Mouse (Mus musculus) forebrain, embryonic 15.5 days (tissue): ENCODE data around the gene Atg9b. TPM values are rescaled to one million over a fixed set of nuclear protein-coding genes. Genes with fewer than 3 reads are reported as not detected.
A peak's percentile ranks its signal among the peaks of the same experiment; 100 is the strongest.

Experiments
- ATAC-seq: fragments of 200-750 bp; cut with Nextera tagmentation; replicated peaks from 2 replicates; pipeline ENCODE4 v1.8.0; 2017; ENCODE audit warnings: mild to moderate bottlenecking, moderate TSS enrichment, moderate library complexity
- H3K27ac ChIP-seq: fragments of 300-500 bp; sonication (generic); replicated peaks from 2 replicates; pipeline ENCODE4 v1.5.1; 2015; ENCODE audit warnings: mild to moderate bottlenecking, inconsistent platforms
- H3K27me3 ChIP-seq: fragments of 300-500 bp; sonication (generic); 2 replicates; pipeline ENCODE4 v1.6.1; 2015; ENCODE audit warnings: inconsistent platforms
- H3K36me3 ChIP-seq: fragments of 300-500 bp; sonication (generic); 2 replicates; pipeline ENCODE4 v1.6.1; 2015; ENCODE audit warnings: mild to moderate bottlenecking, inconsistent platforms
- H3K4me1 ChIP-seq: fragments of 300-500 bp; sonication (generic); 2 replicates; pipeline ENCODE4 v1.6.1; 2015; ENCODE audit warnings: inconsistent platforms
- H3K4me2 ChIP-seq: fragments of 300-500 bp; sonication (generic); replicated peaks from 2 replicates; pipeline ENCODE4 v1.6.1; 2015; ENCODE audit warnings: mild to moderate bottlenecking, inconsistent platforms
- H3K4me3 ChIP-seq: fragments of 300-500 bp; sonication (generic); 2 replicates; pipeline ENCODE4 v1.5.1; 2015; ENCODE audit warnings: mild to moderate bottlenecking, inconsistent platforms
- H3K9ac ChIP-seq: fragments of 300-500 bp; sonication (generic); replicated peaks from 2 replicates; pipeline ENCODE4 v1.6.1; 2015; ENCODE audit warnings: mild to moderate bottlenecking, inconsistent platforms
- H3K9me3 ChIP-seq: fragments of 300-500 bp; sonication (generic); 2 replicates; pipeline ENCODE4 v1.6.1; 2016; ENCODE audit warnings: inconsistent platforms
- WGBS: fragments of 180-500 bp; shearing (Covaris S2); methylation state at CpG from one replicate; pipeline ENCODE4 v1.1.7; 2015; ENCODE audit warnings: mixed read lengths; 5-methylcytosine and 5-hydroxymethylcytosine counted together
- polyA plus RNA-seq: library from polyadenylated mRNA; unstranded; fragments of >200 nt; fragmentation: Nextera tagmentation; extraction: Ambion mirVana; gene quantifications from 2 replicates; pipeline ENCODE4 v1.2.1, GENCODE M21; 2015

Atg9b gene
- polyA plus RNA-seq, result 0.64 and 0.93 TPM in 2 replicates

- no peak within 1 kb of the TSS for H3K4me3 ChIP-seq
- H3K27ac ChIP-seq, result no peak within 1 kb of the TSS
- H3K36me3 ChIP-seq, result no peaks in the 10 kb centered on the region
- H3K4me1 ChIP-seq, result peaks cover 28% of the 10 kb centered on the region
- WGBS, result 85% methylated on average over 7 of the region's 7 CpGs
- H3K27me3 ChIP-seq, result peaks cover 24% of the 10 kb centered on the region; the same call in 1 of the 2 replicates
- no peak for ATAC-seq
- no peaks in the 10 kb centered on the region for H3K9me3 ChIP-seq
- H3K9ac ChIP-seq, result no peak within 1 kb of the TSS
- H3K4me2 ChIP-seq, result no peak within 1 kb of the TSS
These were observed at the start of gene Atg9b for GRCm38 (mm10) chr5:24391864-24392263. Gene Atg9b, minus strand, starts transcription at chr5:24392143.

GRCm38 (mm10) chr5:24441187-24441586 lies 49.2 kb upstream of the Atg9b start:
- no peak overlapping the region for H3K4me3 ChIP-seq
- peaks cover 25% of the 10 kb centered on the region for H3K36me3 ChIP-seq
- no peak overlapping the region for H3K27ac ChIP-seq
- ATAC-seq, result no peak
- no peaks in the 10 kb centered on the region for H3K27me3 ChIP-seq
- 90% methylated on average over 8 of the region's 8 CpGs for WGBS
- H3K4me2 ChIP-seq, result no peak overlapping the region
- no peaks in the 10 kb centered on the region for H3K9me3 ChIP-seq
- no peak overlapping the region for H3K9ac ChIP-seq
- H3K4me1 ChIP-seq, result peaks cover 17% of the 10 kb centered on the region

GRCm38 (mm10) chr5:24433993-24434392 lies 42.0 kb upstream of the Atg9b start:
- WGBS, result 92% methylated on average over 8 of the region's 8 CpGs
- ATAC-seq, result no peak
- H3K36me3 ChIP-seq, result peaks cover 24% of the 10 kb centered on the region

GRCm38 (mm10) chr5:24428596-24428995 lies 36.7 kb upstream of the Atg9b start:
- WGBS, result 21% methylated on average over 9 of the region's 9 CpGs
- H3K27ac ChIP-seq, result no peak overlapping the region
- peaks cover 35% of the 10 kb centered on the region for H3K4me1 ChIP-seq
- ATAC-seq, result no peak
- H3K27me3 ChIP-seq, result no peaks in the 10 kb centered on the region
- H3K9me3 ChIP-seq, result no peaks in the 10 kb centered on the region
- H3K36me3 ChIP-seq, result peaks cover 17% of the 10 kb centered on the region; the same call in 1 of the 2 replicates
- H3K4me3 ChIP-seq, result no peak overlapping the region
- no peak overlapping the region for H3K9ac ChIP-seq
- H3K4me2 ChIP-seq, result no peak overlapping the region

More at GRCm38 (mm10) chr5:24433993-24434392, 42.0 kb upstream of the Atg9b start:
- H3K4me3 ChIP-seq, result no peak overlapping the region
- no peaks in the 10 kb centered on the region for H3K4me1 ChIP-seq
- no peak overlapping the region for H3K27ac ChIP-seq
- H3K9me3 ChIP-seq, result no peaks in the 10 kb centered on the region
- H3K27me3 ChIP-seq, result no peaks in the 10 kb centered on the region
- no peak overlapping the region for H3K9ac ChIP-seq
- H3K4me2 ChIP-seq, result no peak overlapping the region

- WGBS, result 9% methylated on average over 15 of the region's 15 CpGs
- Histone ChIP-seq H3K4me2 (no peak overlapping the region), H3K36me3 (peaks cover 13% of the 10 kb centered on the region; the same call in 1 of the 2 replicates), H3K9me3 (no peaks in the 10 kb centered on the region), H3K27me3 (no peaks in the 10 kb centered on the region), H3K4me3 (no peak overlapping the region), H3K9ac (no peak overlapping the region), H3K27ac (no peak overlapping the region), H3K4me1 (peaks cover 36% of the 10 kb centered on the region)
- no peak for ATAC-seq
These were observed 36.0 kb upstream of the Atg9b start for GRCm38 (mm10) chr5:24427981-24428402.

- Histone ChIP-seq H3K9ac (no peak overlapping the region), H3K4me1 (peaks cover 43% of the 10 kb centered on the region), H3K36me3 (peaks cover 10% of the 10 kb centered on the region; the same call in 1 of the 2 replicates), H3K4me3 (no peak overlapping the region), H3K4me2 (no peak overlapping the region), H3K9me3 (no peaks in the 10 kb centered on the region), H3K27me3 (no peaks in the 10 kb centered on the region), H3K27ac (no peak overlapping the region)
- ATAC-seq, result no peak
- WGBS, result 10% methylated on average over 12 of the region's 12 CpGs
These were observed 35.3 kb upstream of the Atg9b start for GRCm38 (mm10) chr5:24427285-24427633.

- H3K27me3 ChIP-seq, result no peaks in the 10 kb centered on the region
- H3K9ac ChIP-seq, result no peak overlapping the region
- no peak overlapping the region for H3K27ac ChIP-seq
- H3K9me3 ChIP-seq, result no peaks in the 10 kb centered on the region
- H3K4me3 ChIP-seq, result peak overlapping the region; percentile 65; the same call in 1 of the 2 replicates
- peak overlapping the region; percentile 89; the same call in 1 of the 2 replicates for H3K4me2 ChIP-seq
- H3K4me1 ChIP-seq, result peaks cover 48% of the 10 kb centered on the region
- H3K36me3 ChIP-seq, result peaks cover 8% of the 10 kb centered on the region; the same call in 1 of the 2 replicates
- no peak for ATAC-seq
- WGBS, result 14% methylated on average over 9 of the region's 9 CpGs
These were observed 34.8 kb upstream of the Atg9b start for GRCm38 (mm10) chr5:24426556-24427284.

GRCm38 (mm10) chr5:24426037-24426432 lies 34.1 kb upstream of the Atg9b start:
- H3K4me1 ChIP-seq, result peaks cover 48% of the 10 kb centered on the region
- H3K4me3 ChIP-seq, result peak overlapping the region; percentile 65
- peaks cover 2% of the 10 kb centered on the region; the same call in 1 of the 2 replicates for H3K36me3 ChIP-seq
- H3K9me3 ChIP-seq, result no peaks in the 10 kb centered on the region
- ATAC-seq, result no peak
- no peak overlapping the region for H3K27ac ChIP-seq
- H3K4me2 ChIP-seq, result peak overlapping the region; percentile 89
- no peaks in the 10 kb centered on the region for H3K27me3 ChIP-seq
- WGBS, result 1% methylated on average over 10 of the region's 10 CpGs
- peak overlapping the region; percentile 63; the same call in 1 of the 2 replicates for H3K9ac ChIP-seq

- ATAC-seq, result no peak
- Histone ChIP-seq H3K27ac (peak overlapping the region; percentile 18; the same call in 1 of the 2 replicates), H3K4me1 (peaks cover 48% of the 10 kb centered on the region), H3K9me3 (no peaks in the 10 kb centered on the region), H3K36me3 (peaks cover 6% of the 10 kb centered on the region), H3K4me3 (peak overlapping the region; percentile 65), H3K4me2 (peak overlapping the region; percentile 89), H3K9ac (peak overlapping the region; percentile 63), H3K27me3 (no peaks in the 10 kb centered on the region)
- under 1% methylated on average over 26 of the region's 30 CpGs for WGBS
These were observed 33.6 kb upstream of the Atg9b start for GRCm38 (mm10) chr5:24425421-24426036.

GRCm38 (mm10) chr5:24424861-24425411 lies 33.0 kb upstream of the Atg9b start:
- peaks cover 48% of the 10 kb centered on the region for H3K4me1 ChIP-seq
- peaks cover 11% of the 10 kb centered on the region for H3K36me3 ChIP-seq
- peak overlapping the region; percentile 94 for H3K27ac ChIP-seq
- H3K4me3 ChIP-seq, result peak overlapping the region; percentile 65
- no peaks in the 10 kb centered on the region for H3K27me3 ChIP-seq
- 1% methylated on average over 60 of the region's 60 CpGs for WGBS
- no peak for ATAC-seq
- peak overlapping the region; percentile 89 for H3K4me2 ChIP-seq
- H3K9ac ChIP-seq, result peak overlapping the region; percentile 63
- H3K9me3 ChIP-seq, result no peaks in the 10 kb centered on the region

- peak overlapping the region; percentile 94 for H3K27ac ChIP-seq
- no peak; the same call in 1 of the 2 replicates for ATAC-seq
- peaks cover 18% of the 10 kb centered on the region for H3K36me3 ChIP-seq
- peak overlapping the region; percentile 89 for H3K4me2 ChIP-seq
- peak overlapping the region; percentile 63 for H3K9ac ChIP-seq
- WGBS, result 11% methylated on average over 21 of the region's 21 CpGs
- H3K4me1 ChIP-seq, result peaks cover 48% of the 10 kb centered on the region
- no peaks in the 10 kb centered on the region for H3K27me3 ChIP-seq
- peak overlapping the region; percentile 65 for H3K4me3 ChIP-seq
- no peaks in the 10 kb centered on the region for H3K9me3 ChIP-seq
These were observed 32.2 kb upstream of the Atg9b start for GRCm38 (mm10) chr5:24424004-24424781.
